Mouse (Mus musculus) erythroblast, embryonic 14.5 days (primary cell): ENCODE measurements around the gene Map3k4.

Experiments
- GATA1 ChIP-seq: IDR thresholded peaks from 2 replicates; pipeline ENCODE4 v1.6.1; 2012; ENCODE audit warnings: low read length, inconsistent platforms, mixed read lengths
- TAL1 ChIP-seq: IDR thresholded peaks from 3 replicates; pipeline ENCODE4 v1.6.1; 2012; ENCODE audit warnings: low read length, inconsistent platforms, mixed read lengths

- TF ChIP-seq GATA1: no peak
- no peak for TF ChIP-seq TAL1
These were observed 28.9 kb upstream of the Map3k4 start for GRCm38 (mm10) chr17:12347462-12347861.
